Mouse (Mus musculus) neutrophil, adult 5-6 weeks (primary cell): ENCODE data around the gene U2af1l4. TPM values are rescaled to one million over a fixed set of nuclear protein-coding genes. Genes with fewer than 3 reads are reported as not detected.

Source experiments
- ATAC-seq: fragments of 151-379, 151-347 bp; 2 replicates; pipeline ENCODE4 v1.8.0; 2017; ENCODE audit warnings: mild to moderate bottlenecking, moderate TSS enrichment; ENCODE audit not compliant: insufficient number of reproducible peaks, poor library complexity, low FRiP score, severe bottlenecking; ENCODE audit errors: extremely low read depth
- total RNA-seq: library from RNA; stranded (forward); fragments of 200-1000 nt; gene quantifications from 2 replicates; pipeline ENCODE4 v1.2.3, GENCODE M21; 2017

U2af1l4 gene
- total RNA-seq, result 67.3 and 69.4 TPM in 2 replicates

DNA sequence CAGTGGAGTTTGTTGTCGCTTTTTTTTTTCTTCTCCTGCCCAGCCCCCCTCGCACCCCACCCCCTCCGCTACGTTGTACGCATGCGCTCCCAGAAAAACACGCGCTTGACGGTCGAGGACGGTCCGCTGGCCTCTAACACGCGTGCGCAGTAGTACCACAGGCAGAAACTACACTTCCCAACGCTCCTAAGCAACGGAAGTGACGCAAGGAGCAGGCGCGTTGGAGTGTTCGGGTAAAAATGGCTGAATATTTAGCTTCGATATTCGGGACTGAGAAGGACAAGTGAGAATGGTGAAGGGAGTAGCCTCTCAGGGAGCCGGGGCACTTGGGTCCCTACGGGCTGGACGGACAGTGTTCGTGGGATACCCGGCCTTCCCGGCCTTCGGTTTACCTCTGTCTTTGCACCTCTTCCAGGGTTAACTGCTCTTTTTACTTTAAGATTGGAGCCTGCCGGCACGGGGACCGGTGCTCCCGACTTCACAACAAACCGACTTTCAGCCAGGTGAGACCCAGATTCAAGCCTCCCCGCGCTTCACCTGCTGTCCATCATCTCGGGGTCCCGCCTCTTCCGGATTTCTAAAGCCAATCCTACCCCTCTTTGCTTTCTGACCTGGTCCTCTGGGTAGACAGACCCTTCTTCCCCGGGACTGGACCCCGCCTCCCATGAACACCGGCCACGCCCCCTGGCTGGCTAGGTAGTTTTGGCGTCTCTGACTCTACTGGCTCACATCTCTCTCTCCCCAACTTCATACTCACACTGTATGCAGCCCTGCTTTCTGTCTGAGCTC lies at the start of gene U2af1l4, which contains the start of the genes Gm49396 and Psenen:
U2af1l4 (plus strand) TSS at position 185 of the 789 bp plus-strand sequence.
Gm49396 (plus strand) TSS at position 228 of the 789 bp plus-strand sequence.
Psenen (minus strand) TSS at position 511 of the 789 bp plus-strand sequence.
- ATAC-seq, result peak; percentile 73

DNA sequence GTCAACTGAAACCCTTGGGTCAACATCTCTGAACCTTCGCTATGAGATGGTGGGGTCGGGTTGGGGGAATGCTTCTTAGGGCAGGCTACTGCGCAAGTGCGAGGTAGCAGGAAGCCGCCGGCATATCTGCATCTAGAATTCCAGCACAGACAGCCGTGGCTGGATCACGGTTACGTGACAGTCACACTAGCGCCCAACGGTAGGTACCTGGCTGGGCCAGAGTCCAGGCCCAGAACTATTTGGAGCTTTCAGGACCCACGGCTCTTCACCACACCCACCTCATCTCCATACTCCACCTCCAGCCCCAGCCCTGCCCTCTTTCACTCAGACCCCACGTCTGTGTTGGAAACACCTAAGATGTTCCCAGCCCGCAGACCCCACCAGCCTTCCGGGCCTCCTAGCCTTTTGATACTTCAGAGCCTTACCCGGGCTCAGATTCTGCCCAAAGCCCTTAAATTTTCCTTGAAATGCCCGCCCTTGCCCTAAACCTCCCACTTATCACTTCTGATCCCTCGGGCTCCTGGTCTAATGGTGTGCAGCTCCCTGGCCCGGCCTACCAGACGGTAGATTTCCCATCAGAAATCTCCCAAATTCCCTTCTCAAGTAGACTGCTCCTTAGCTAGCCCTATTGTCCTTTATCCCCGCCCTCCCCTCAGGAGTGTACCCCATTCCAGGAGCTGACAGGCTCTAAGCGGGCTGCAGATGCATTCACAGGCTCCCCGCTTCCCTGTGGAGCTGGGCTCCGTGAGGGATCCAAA lies 47.9 kb upstream of the U2af1l4 start:
- no peak for ATAC-seq

DNA sequence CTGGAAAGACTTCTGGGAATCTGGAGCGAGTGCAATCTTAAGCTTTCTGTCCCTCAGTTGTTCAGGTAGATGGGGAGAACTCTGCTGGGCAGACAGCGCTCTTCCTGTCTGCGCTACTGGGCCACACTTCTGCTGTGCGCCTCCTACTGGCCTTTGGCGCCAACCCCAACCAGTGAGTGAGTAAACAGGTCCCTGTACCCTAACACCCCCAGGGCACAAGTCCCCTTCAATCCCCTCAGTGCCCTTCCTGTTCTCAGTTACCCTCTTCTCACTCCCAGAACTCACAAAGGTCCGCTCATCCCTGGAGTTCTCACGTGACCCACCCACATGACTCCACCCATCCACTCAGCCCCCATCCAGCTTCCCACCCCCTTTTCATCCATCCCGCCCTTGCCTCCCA lies 44.8 kb upstream of the U2af1l4 start:
- no peak for ATAC-seq

DNA sequence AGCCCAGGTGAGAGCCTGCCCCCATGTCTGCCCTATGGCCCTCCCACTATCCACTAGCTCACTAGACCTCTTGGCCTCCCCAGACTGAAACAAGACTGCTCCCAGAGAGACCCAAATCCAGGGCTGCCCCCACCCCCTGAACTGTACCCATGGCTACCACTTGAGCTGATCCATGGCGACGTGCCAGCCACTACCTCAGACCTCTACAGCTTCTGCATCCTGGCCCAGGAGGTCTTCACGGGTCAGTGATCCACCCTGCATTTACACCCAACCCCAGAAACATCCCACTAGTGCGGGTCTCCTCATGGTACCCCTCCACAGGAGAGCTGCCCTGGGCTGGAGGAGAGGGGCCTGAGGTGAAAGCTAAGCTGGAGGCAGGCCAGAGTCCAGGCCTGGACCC lies 42.7 kb upstream of the U2af1l4 start:
- ATAC-seq, result no peak

DNA sequence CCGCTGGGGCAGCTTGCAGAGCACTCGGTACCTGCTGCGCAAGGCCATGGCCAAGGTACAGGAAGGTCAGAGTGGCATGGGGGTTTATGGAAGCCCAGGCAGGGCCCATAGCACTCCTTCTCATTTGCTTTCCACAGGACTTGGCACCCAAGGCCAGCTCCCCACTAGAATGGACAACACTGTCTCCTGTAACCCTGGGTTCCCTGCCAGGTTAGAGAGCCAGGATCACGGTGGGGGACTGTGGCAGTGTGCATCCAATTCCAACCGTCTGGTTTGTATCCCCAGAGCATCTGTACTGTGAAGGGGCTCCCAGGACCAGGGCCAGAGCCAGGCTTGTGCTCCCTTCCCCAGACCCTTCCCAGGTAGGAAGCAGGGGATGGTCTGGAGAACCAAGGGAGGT lies 42.2 kb upstream of the U2af1l4 start:
- ATAC-seq, result no peak

DNA sequence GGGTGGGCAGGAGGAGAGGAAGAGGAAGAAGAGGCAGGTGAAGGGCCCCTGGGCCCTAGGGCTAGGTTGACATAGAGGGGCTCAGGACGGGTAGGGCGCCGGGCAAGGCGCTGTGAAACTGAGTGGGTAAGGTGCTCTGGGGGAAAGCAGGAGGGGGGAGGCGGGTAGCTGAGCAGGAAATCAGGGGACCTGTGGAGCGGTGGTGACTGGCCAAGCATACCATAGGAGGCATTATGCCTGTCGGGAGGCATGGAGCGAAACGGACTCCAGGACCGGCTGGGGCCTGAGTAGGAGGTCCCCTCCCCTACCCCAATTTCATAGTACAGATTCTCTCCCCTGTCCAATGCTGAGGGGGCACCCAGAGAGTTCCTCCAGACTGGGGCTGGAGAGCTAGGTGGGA lies 40.2 kb upstream of the U2af1l4 start:
- ATAC-seq, result no peak

DNA sequence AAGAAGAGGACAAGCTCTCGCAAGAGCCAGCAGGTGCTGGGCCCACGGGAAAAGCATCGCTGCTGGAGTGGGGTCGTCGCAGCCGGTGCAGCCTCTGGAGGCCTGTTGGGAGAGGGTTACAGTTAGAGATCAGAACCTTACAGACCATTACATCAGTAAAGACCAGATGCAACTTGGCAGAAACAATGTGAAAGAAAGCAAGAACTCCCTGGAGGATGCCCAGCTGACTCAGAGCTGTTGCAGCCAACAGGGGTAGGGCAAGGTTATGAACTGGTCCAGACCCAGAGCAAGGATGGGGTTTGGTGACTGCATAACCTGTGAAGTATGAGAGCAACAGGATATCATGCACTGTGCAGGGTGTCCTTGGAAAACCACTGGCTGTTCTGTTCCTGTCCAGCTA lies 38.6 kb upstream of the U2af1l4 start:
- ATAC-seq, result no peak

DNA sequence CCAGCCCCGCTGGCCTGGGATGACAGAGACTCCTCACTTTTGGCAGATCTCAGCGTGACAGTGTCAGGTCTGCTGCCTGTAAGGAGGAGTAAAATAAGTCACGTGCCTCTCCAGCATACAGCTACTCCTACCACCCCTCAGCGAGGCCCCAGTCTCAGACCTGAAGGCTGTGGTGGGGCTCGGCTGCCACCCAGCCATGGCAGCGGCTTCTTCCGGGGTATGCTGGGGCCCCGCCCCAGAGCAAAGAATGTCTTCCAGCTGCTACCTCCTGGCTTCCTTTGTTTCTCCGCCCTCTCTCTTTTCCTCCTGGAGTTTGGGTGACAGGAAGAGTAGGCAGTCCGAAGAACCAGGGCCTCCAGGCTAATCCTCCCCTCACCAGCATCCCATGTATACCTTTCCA lies 37.1 kb upstream of the U2af1l4 start:
- ATAC-seq, result no peak

DNA sequence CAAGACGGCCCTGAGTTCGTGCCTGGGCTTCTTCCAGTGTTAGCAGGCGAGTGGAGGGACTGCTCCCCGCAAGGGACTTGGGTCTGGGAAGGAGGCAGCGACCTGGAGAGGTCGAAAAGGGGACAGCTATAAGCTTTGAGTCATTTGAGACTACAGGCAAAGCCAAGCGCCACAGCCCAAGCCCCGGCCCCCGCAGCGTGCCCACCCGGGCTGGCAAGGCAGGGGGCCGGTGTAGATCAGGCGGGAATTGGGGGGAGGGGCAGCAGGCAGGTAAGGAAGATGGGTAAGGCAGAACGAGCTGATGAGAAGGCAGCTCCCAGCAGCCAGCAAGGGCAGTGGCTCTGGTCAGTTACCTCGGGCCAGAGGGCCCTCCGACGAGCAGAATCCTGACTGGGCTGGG lies 36.7 kb upstream of the U2af1l4 start:
- ATAC-seq, result no peak

DNA sequence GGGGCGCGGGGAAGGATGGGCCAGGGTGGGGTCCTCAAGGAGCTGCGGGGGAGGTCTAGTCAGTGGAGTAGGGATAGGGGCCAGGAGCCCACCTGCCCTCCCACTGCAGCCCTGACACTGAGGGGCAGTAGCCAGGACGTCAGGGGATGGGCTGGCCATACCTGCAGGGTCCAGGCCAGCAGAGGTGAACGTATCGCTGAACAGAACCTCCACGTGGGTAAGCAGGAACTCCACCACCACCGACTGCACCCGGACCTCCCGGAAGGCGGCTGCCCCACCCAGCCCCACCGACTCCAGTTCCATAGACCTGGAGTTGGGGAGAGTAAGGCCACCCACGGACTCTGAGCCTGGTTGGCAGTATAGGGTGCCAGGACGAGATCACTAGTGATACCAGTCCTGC lies 36.1 kb upstream of the U2af1l4 start:
- ATAC-seq, result no peak

DNA sequence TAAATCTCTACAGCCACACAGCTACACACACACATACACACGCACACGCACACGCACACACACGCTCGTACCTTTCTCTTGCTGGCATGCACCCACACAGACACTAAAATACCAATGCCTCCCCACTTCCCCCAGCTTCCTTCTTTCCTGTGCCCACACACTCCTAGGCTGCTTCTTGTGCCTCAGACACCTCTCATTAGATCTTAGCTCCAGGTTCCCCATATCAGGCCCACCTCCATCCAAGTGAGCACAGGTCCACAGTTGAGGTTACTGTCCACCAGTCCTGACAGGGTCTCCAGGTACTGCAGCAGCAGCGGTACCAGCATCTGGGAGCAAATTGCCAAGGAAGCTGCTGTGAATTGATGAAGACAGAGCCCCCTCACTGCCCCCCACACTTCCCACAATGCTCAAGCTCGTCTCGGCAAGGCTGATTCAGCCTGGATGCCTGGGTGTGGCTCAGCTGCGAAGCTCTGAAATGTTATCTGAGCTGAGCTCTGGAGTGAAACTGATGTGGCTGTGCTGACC lies 31.7 kb upstream of the U2af1l4 start:
- ATAC-seq, result no peak

DNA sequence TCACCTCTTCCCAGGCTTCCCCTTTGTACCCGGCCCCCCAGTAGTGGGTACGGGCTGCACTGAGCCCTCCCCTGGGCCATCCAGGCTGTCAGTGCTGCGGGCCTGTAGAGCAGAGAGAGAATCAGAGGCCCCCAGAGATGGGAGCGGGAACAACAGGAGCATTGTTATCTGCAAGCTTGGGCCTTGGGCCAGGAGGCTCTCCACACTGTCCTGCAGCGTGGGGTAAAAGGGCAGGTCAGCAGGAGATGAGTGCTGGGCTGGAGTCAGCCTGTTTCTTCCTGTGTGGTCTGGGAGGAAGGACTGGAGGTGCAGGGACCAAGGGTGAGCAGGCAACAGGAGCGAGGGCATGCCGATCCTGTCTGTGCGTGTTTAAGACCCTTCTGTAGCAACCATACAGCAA lies 30.2 kb upstream of the U2af1l4 start:
- no peak for ATAC-seq

DNA sequence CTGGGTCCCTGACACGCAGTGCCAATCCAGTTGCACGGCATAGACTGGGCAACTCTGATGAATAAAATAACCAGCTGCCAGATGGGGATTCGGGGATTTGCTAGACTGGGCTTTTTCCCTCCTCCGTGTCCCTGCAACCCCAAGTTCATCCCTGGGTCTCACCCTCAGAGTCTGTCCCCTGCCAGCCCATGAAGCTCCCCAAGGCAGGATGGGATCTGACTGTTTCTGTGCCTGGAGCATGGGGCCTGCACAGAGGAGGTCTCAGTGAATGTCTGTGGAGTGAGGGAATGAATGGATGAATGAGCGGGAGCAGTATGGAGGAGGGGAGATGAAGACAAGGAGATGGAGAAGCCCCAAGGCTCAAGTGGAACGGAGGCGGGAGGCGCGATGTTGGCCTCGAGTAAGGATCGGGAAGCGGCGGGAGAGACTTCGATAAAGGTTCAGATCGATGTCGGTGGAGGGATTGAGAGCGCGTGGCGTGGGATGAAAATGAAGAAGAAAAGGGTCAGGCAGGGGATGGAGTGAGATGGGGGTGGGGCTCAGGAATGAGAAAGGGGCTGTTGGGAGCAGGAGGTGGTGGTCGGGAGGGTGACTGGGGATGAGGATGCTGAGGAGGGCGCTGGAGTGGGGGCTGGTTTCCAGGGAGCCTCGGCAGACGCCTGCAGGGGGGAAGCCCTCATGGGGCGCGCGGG lies 29.0 kb upstream of the U2af1l4 start:
- no peak for ATAC-seq

DNA sequence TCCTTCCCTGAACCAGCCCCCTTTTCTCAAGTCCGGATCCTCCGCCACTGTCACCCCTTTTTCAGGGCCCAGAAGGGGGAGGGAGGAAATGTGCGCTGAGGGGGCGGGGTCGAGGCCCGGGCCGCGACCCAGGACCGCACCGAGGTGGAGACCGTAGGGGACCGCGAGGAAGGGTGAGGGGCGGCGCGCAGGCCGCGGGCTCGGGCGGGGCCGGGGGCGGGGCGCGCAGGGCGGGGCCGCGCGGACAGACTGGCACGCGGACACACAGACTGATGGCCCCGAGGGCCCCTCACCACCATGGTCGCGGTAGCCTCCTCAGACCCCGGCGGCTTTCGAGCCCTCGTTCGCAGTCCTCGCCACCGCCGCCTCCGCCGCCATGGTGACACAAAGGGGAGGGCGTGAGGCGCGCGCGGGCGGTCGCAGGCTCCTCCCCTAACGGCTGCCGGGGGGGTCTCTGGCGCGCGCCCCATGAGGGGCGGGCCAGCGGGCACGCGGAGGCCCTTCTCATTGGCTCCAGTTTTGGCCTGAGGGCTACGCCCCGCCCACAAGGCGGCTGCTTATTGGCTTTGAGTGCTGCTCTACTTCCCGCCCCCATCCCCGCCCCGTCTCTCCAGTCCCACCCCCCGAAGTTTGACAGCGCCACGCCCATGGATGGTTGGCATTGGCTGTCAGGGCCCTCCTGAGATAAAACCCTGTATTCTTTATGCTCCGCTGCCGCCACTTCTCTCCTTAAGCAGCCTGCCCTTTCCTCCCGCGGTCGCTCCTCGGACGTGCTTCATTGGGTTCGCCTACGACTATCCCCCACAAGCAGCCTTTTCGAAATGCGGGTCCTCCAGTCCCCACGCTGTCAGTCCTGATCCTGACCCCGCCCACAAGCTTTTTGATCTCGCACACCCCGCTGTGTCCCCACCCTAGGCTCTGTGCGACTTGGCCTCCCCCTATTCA lies 28.2 kb upstream of the U2af1l4 start, which contains the start of gene Arhgap33:
Arhgap33 (minus strand) TSS at position 428 of the 945 bp plus-strand sequence.
- peak; percentile 87 for ATAC-seq

DNA sequence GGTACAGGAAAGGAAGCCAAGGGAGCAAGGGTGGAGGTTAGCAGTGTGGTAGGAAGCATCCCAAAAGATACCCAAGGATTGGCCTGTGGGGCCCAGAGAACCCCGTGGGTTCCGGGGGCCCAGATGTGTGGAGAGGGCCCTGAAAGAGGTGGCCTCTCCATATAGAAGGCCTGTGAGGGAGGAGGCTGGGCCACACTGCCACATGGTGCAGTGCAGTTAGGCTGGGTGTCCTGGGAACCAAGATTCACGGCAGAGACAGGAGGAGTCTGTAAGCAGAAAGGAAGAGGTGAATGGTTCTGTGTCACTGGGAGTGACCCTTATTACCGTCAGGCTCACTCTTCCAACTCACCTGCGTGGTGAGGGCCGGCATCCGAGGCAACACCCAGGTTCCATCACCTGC lies 22.5 kb upstream of the U2af1l4 start:
- ATAC-seq, result no peak

DNA sequence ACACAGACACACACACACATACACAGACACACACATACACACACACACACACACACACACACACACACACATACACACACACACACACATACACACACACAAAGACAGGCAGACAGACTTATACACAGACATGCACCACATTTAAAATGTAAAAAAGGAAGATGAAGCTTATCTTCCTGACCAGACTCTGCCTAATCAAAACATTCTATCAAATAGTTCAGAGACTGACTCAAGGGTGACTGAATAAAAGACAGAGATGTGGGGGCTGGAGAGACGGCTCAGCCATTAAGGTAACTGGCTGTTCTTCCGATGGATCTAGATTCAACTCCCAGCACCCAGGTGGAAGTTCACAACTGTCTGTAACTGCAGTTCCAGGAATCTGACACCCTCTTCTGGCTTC lies 18.8 kb upstream of the U2af1l4 start:
- no peak for ATAC-seq

DNA sequence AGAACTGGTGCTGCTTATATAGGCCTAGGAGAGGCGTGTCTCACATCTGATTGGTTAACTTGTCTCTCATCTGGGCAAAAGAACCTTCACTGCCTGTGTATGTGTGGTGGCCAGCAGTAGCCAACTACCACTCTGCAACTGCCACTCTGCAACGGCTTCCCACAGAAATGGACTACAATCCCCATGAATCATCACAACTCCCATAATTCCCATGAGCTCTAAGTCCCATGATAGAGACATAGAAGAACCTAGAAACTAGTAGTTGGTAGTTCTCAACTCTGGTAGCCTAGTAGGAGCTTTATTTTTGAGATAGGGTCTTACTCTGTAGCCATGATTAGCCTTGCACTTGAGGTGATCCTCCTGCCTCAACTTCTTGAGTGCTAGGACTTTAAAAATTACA lies 13.2 kb upstream of the U2af1l4 start:
- ATAC-seq, result no peak

DNA sequence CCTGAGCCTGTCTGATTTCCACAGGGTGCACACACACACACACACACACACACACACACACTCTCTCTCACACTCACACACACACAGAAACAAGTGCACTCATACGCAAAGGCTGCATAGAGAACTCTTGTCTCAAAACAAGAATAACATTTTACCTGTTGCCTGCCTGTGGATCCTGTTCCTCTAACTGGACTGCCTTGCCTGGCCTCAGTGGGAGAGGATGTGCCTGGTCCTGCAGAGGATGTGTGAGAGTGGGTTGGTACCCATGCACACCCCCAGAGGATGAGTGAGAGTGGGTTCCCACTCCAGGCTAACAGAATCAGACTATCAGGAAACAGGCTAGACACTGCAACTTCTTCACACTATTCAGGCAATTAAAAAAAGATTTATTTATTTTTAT lies 12.5 kb upstream of the U2af1l4 start:
- no peak for ATAC-seq
